Comparison of ENCODE assay signal across 35 mouse cellular contexts in the genomic region with DNA sequence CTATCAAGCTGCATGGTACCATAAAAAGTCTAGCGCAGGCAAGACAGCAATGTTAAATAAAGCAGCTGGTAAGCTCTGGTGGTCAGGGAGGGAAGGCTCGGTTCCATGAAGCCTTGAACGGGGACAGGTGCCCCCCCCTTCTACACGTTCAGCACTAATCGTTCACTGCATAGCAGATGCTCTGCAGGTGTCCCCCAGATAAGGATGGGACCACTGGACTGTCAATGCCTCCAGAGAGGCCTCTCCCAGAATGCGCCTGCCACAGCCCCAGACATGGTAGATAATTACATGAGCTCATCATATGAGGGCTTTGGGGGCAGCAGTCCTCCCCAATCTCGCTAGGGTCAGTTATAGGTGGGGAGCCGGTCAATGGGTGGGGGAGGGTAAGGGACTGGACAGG. TPM values are rescaled to one million over a fixed set of nuclear protein-coding genes. Genes with fewer than 3 reads are reported as not detected.
DNase-seq lines count a peak whose midpoint lies in the region; ATAC-seq lines count a peak whose summit lies in the region.
"Had no signal": no experiment of that assay in that cellular context is flagged by ENCODE, and none has a peak within 500 bp of the region (broad histone marks: within the 10 kb centered on the region; RNA-seq: fewer than 3 reads in every experiment).

No protein-coding gene starts in this region.

- H3K9ac ChIP-seq in midbrain, embryonic 11.5 days (ENCODE audit: low read length) = no peak overlapping the region
- H3K9ac ChIP-seq in midbrain, embryonic 15.5 days = no peak overlapping the region
- H3K9ac ChIP-seq in liver, embryonic 11.5 days (ENCODE audit: low read depth, low read length) = no peak overlapping the region; the same call in 1 of the 2 replicates
- H3K9ac ChIP-seq in liver, embryonic 16.5 days (ENCODE audit: low read depth, low read length) = peak overlapping the region; percentile 31; the same call in 1 of the 2 replicates
- H3K9ac ChIP-seq: embryonic facial prominence, embryonic 15.5 days; forebrain, embryonic 13.5 days; heart, embryonic 13.5 days; intestine, embryonic 15.5 days; limb, embryonic 12.5 days; midbrain, embryonic 12.5 days; neural tube, embryonic 13.5 days had no signal

- H3K36me3 ChIP-seq in midbrain, embryonic 11.5 days (ENCODE audit: control insufficient read depth, insufficient read depth, low read length) = no peaks in the 10 kb centered on the region
- no peaks in the 10 kb centered on the region for H3K36me3 ChIP-seq in midbrain, embryonic 15.5 days (replicated peaks)
- H3K36me3 ChIP-seq in liver, embryonic 11.5 days (ENCODE audit: control insufficient read depth, insufficient read depth, low read length) = no peaks in the 10 kb centered on the region
- no peaks in the 10 kb centered on the region; the same call in none of the 2 replicates for H3K36me3 ChIP-seq in liver, embryonic 16.5 days (ENCODE audit: control insufficient read depth, insufficient read depth)
- H3K36me3 ChIP-seq: embryonic facial prominence, embryonic 15.5 days; heart, embryonic 13.5 days; limb, embryonic 12.5 days; midbrain, embryonic 12.5 days; neural tube, embryonic 13.5 days had no signal

- 87% methylated on average over 8 of the region's 8 CpGs for WGBS in midbrain, embryonic 11.5 days
- 88% methylated on average over 8 of the region's 8 CpGs for WGBS in midbrain, embryonic 15.5 days
- 60% methylated on average over 8 of the region's 8 CpGs for WGBS in liver, embryonic 11.5 days
- 49% methylated on average over 8 of the region's 8 CpGs for WGBS in liver, embryonic 16.5 days (ENCODE audit: insufficient replicate concordance)

- no peaks in the 10 kb centered on the region for H3K27me3 ChIP-seq in midbrain, embryonic 11.5 days (ENCODE audit: control insufficient read depth, insufficient read depth, low read length)
- no peaks in the 10 kb centered on the region for H3K27me3 ChIP-seq in midbrain, embryonic 15.5 days (replicated peaks)
- H3K27me3 ChIP-seq in liver, embryonic 11.5 days (replicated peaks; ENCODE audit: control insufficient read depth, insufficient read depth, low read length) = no peaks in the 10 kb centered on the region
- H3K27me3 ChIP-seq in liver, embryonic 16.5 days (ENCODE audit: control insufficient read depth, insufficient read depth, low read depth, low read length) = no peaks in the 10 kb centered on the region
- H3K27me3 ChIP-seq: embryonic facial prominence, embryonic 15.5 days; forebrain, embryonic 13.5 days; heart, embryonic 13.5 days; intestine, embryonic 15.5 days; limb, embryonic 12.5 days; midbrain, embryonic 12.5 days; neural tube, embryonic 13.5 days had no signal

- H3K4me2 ChIP-seq in midbrain, embryonic 11.5 days = no peak overlapping the region
- H3K4me2 ChIP-seq in midbrain, embryonic 15.5 days = no peak overlapping the region
- peak overlapping the region; percentile 24 for H3K4me2 ChIP-seq in liver, embryonic 11.5 days
- H3K4me2 ChIP-seq in liver, embryonic 16.5 days (ENCODE audit: low read depth, low read length) = peak overlapping the region; percentile 10; the same call in 1 of the 2 replicates
- H3K4me2 ChIP-seq: embryonic facial prominence, embryonic 15.5 days; forebrain, embryonic 13.5 days; heart, embryonic 13.5 days; intestine, embryonic 15.5 days; limb, embryonic 12.5 days; midbrain, embryonic 12.5 days; neural tube, embryonic 13.5 days had no signal

- intact Hi-C loops in heart, postnatal 14 days (cut with DNase I) = no loop called here
- intact Hi-C loops in heart, postnatal 10 days (cut with DNase I) = no loop called here

- no peak overlapping the region for H3K4me3 ChIP-seq in midbrain, embryonic 11.5 days (ENCODE audit: low read depth, low read length)
- no peak overlapping the region for H3K4me3 ChIP-seq in midbrain, embryonic 15.5 days
- H3K4me3 ChIP-seq in liver, embryonic 11.5 days (ENCODE audit: low read depth, low read length) = no peak overlapping the region
- H3K4me3 ChIP-seq in liver, embryonic 16.5 days (ENCODE audit: low read depth, low read length) = no peak overlapping the region
- H3K4me3 ChIP-seq: embryonic facial prominence, embryonic 15.5 days; forebrain, embryonic 13.5 days; heart, adult 2 months; heart, embryonic 13.5 days; intestine, embryonic 15.5 days; limb, embryonic 12.5 days; midbrain, embryonic 12.5 days; neural tube, embryonic 13.5 days had no signal

- peak; percentile 6 for DNase-seq in midbrain, embryonic 11.5 days (ENCODE audit: low spot score, missing footprints)
- DNase-seq in liver, embryonic 11.5 days (ENCODE audit: low spot score) = no peak
- no peak for DNase-seq in left cerebral cortex, adult 8-10 months (ENCODE audit: low spot score in 2 of 2)
- no peak for DNase-seq in heart, postnatal 14 days
- DNase-seq in heart, postnatal 10 days = no peak
- DNase-seq: adrenal gland, postnatal 14 days; cerebellum, adult 18-20 months; cerebellum, postnatal 14 days; gastrocnemius, postnatal 36 days; heart, adult 2 months; kidney, adult 9 months; lung, adult 18-20 months; lung, postnatal 14 days; right cerebral cortex, postnatal 4 days; thymus, postnatal 4 days had no signal

- H3K27ac ChIP-seq in midbrain, embryonic 11.5 days (ENCODE audit: low read depth, low read length) = no peak overlapping the region
- H3K27ac ChIP-seq in midbrain, embryonic 15.5 days = no peak overlapping the region
- H3K27ac ChIP-seq in liver, embryonic 11.5 days (ENCODE audit: low read depth, low read length) = peak overlapping the region; percentile 5; the same call in 1 of the 2 replicates
- H3K27ac ChIP-seq in liver, embryonic 16.5 days (ENCODE audit: low read length) = peak overlapping the region; percentile 42
- H3K27ac ChIP-seq: embryonic facial prominence, embryonic 15.5 days; forebrain, embryonic 13.5 days; heart, adult 2 months; heart, embryonic 13.5 days; hindbrain, postnatal 0 days; intestine, embryonic 15.5 days; limb, embryonic 12.5 days; midbrain, embryonic 12.5 days; neural tube, embryonic 13.5 days had no signal

- no peaks in the 10 kb centered on the region for H3K9me3 ChIP-seq in midbrain, embryonic 11.5 days (ENCODE audit: control insufficient read depth, low read length)
- H3K9me3 ChIP-seq in midbrain, embryonic 15.5 days = no peaks in the 10 kb centered on the region
- no peaks in the 10 kb centered on the region for H3K9me3 ChIP-seq in liver, embryonic 11.5 days (ENCODE audit: control insufficient read depth, low read length)
- no peaks in the 10 kb centered on the region for H3K9me3 ChIP-seq in liver, embryonic 16.5 days (replicated peaks; ENCODE audit: control insufficient read depth, low read length)
- H3K9me3 ChIP-seq: embryonic facial prominence, embryonic 15.5 days; forebrain, embryonic 13.5 days; heart, embryonic 13.5 days; intestine, embryonic 15.5 days; limb, embryonic 12.5 days; midbrain, embryonic 12.5 days; neural tube, embryonic 13.5 days had no signal

- no peaks in the 10 kb centered on the region for H3K4me1 ChIP-seq in midbrain, embryonic 11.5 days (ENCODE audit: control insufficient read depth, insufficient read depth, low read length)
- no peaks in the 10 kb centered on the region for H3K4me1 ChIP-seq in midbrain, embryonic 15.5 days
- H3K4me1 ChIP-seq in liver, embryonic 11.5 days (replicated peaks; ENCODE audit: control insufficient read depth, insufficient read depth, low read length) = peaks cover 7% of the 10 kb centered on the region
- no peaks in the 10 kb centered on the region; the same call in none of the 2 replicates for H3K4me1 ChIP-seq in liver, embryonic 16.5 days (ENCODE audit: control insufficient read depth, low read depth, low read length)
- H3K4me1 ChIP-seq: embryonic facial prominence, embryonic 15.5 days; forebrain, embryonic 13.5 days; intestine, embryonic 15.5 days; limb, embryonic 12.5 days; midbrain, embryonic 12.5 days; neural tube, embryonic 13.5 days had no signal

- ATAC-seq in midbrain, embryonic 11.5 days (ENCODE audit: low FRiP score) = no peak
- no peak for ATAC-seq in midbrain, embryonic 15.5 days (replicated peaks)
- peak; percentile 93 for ATAC-seq in liver, embryonic 11.5 days (replicated peaks; ENCODE audit: low FRiP score)
- peak; percentile 88 for ATAC-seq in liver, embryonic 16.5 days (ENCODE audit: low read depth)
- ATAC-seq: CD4-positive, CD25-positive, alpha-beta regulatory T cell, adult 4 months; forebrain, embryonic 13.5 days; hindbrain, postnatal 0 days; intestine, embryonic 15.5 days had no signal

RNA-seq across cellular contexts. Expression of a gene that starts 14.8 kb away (rescaled TPM):
- 1.1 and 1.4 TPM in 2 replicates for polyA plus RNA-seq in midbrain, embryonic 11.5 days (2014; fragmentation: Nextera tagmentation; extraction: Ambion mirVana)
- 2.4 and 3.6 TPM in 2 replicates for polyA plus RNA-seq in midbrain, embryonic 15.5 days (2015; fragmentation: Nextera tagmentation; extraction: Ambion mirVana)
- polyA plus RNA-seq in liver, embryonic 11.5 days (2014; fragmentation: Nextera tagmentation; extraction: Ambion mirVana) = 71.5 and 75.4 TPM in 2 replicates
- polyA plus RNA-seq in liver, embryonic 16.5 days (2015; fragmentation: Nextera tagmentation; extraction: Ambion mirVana) = 89.7 and 99.6 TPM in 2 replicates
- 1 to 10 TPM; 3.8 to 4.7 (median 4.6) TPM for total RNA-seq in left cerebral cortex, adult 8-10 months (2022)
- total RNA-seq in heart, postnatal 14 days (2021) = not detected
- not detected for total RNA-seq in heart, postnatal 10 days (2021)
- total RNA-seq: gastrocnemius, adult 18-20 months; heart, adult 2 months; heart, postnatal 25 days had no signal
- polyA plus RNA-seq: CD4-positive, CD25-positive, alpha-beta regulatory T cell, adult 4 months had no signal

RNA-seq across cellular contexts. Expression of a gene that starts 42.8 kb away (rescaled TPM):
- polyA plus RNA-seq in midbrain, embryonic 11.5 days (2014; fragmentation: Nextera tagmentation; extraction: Ambion mirVana) = not detected in 2 replicates
- polyA plus RNA-seq in midbrain, embryonic 15.5 days (2015; fragmentation: Nextera tagmentation; extraction: Ambion mirVana) = not detected in 2 replicates
- not detected in 2 replicates for polyA plus RNA-seq in liver, embryonic 11.5 days (2014; fragmentation: Nextera tagmentation; extraction: Ambion mirVana)
- polyA plus RNA-seq in liver, embryonic 16.5 days (2015; fragmentation: Nextera tagmentation; extraction: Ambion mirVana) = not detected in 2 replicates
- total RNA-seq in left cerebral cortex, adult 8-10 months (2022) = not detected
- not detected for total RNA-seq in heart, postnatal 14 days (2021)
- total RNA-seq in heart, postnatal 10 days (2021) = not detected
- total RNA-seq: adrenal gland, postnatal 14 days; gastrocnemius, adult 18-20 months; gastrocnemius, postnatal 36 days; heart, adult 2 months; heart, postnatal 25 days; hindbrain, postnatal 0 days; layer of hippocampus, adult 18-20 months; layer of hippocampus, postnatal 10 days; left cerebral cortex, adult 18-20 months; left cerebral cortex, postnatal 25 days had no signal
- polyA plus RNA-seq: CD4-positive, CD25-positive, alpha-beta regulatory T cell, adult 4 months; cortical plate, adult 2 months; forebrain, embryonic 13.5 days; frontal cortex, adult 2 months; heart, adult 2 months; heart, embryonic 13.5 days; hindbrain, embryonic 11.5 days; hindbrain, postnatal 0 days; intestine, embryonic 15.5 days; limb, embryonic 12.5 days; midbrain, embryonic 12.5 days; neural tube, embryonic 13.5 days had no signal

Comparison
In these comparisons a context has a peak if more than half of its experiments do, and no peak if none do; other contexts are left out.
1. ATAC-seq: peak in liver, embryonic 11.5 days (single experiment) and liver, embryonic 16.5 days (single experiment); none in midbrain, embryonic 11.5 days (single experiment) and midbrain, embryonic 15.5 days (single experiment).
2. H3K27ac ChIP-seq: peak in liver, embryonic 11.5 days (single experiment) and liver, embryonic 16.5 days (single experiment); none in midbrain, embryonic 11.5 days (single experiment) and midbrain, embryonic 15.5 days (single experiment).
3. H3K4me2 ChIP-seq: peak in liver, embryonic 11.5 days (single experiment) and liver, embryonic 16.5 days (single experiment); none in midbrain, embryonic 11.5 days (single experiment) and midbrain, embryonic 15.5 days (single experiment).
4. RNA of a gene that starts 14.8 kb away (polyA plus RNA-seq): 89.7 to 99.6 TPM in liver, embryonic 16.5 days and 71.5 to 75.4 TPM in liver, embryonic 11.5 days; 2.4 to 3.6 TPM in midbrain, embryonic 15.5 days and 1.1 to 1.4 TPM in midbrain, embryonic 11.5 days; every median in the first group is over 10 times any median in the second.